Mouse (Mus musculus): ENCODE results near the gene AI597479.

DNA sequence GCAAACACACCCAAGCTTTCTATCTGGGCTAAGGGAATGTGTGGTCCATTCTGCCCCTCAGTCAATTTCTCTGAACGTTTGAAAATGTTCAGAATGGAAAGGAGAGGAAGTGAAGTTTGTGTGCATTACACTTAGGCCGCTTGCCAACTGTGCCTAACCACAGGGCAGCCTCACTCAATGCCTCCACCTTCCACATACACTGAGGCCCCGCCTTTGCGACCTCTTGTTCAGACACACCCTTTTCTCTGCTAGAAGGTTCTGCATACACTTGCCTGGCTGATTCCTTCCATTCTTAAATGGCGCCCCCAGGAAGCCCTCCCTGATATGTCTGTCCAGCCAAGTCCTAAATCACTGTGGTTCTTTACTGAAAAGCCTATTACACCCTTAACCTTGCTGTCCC, 27.8 kb upstream of the AI597479 start:
- no peak for TF ChIP-seq POLR2A (IDR thresholded peaks at IDR 0.05; ENCODE audit: low read depth, low read length)
- no peak for TF ChIP-seq CTCF (conservative IDR thresholded peaks at IDR 0.05; ENCODE audit: insufficient read depth, insufficient read length, low read depth, low read length)

Measured in kidney, adult 2 months (tissue).